Mouse (Mus musculus) midbrain, embryonic 14.5 days (tissue): ENCODE results near the gene Tfap4. TPM values are rescaled to one million over a fixed set of nuclear protein-coding genes. Genes with fewer than 3 reads are reported as not detected.
"Not testable (repeated sequence)": the region's sequence is repeated elsewhere in the genome, so short reads cannot be mapped to it uniquely, and the experiment has no call there.

Experiments
- ATAC-seq: fragments of 200-750 bp; cut with Nextera tagmentation; 2 replicates; pipeline ENCODE4 v1.8.0; 2017; ENCODE audit warnings: moderate number of reproducible peaks, moderate library complexity; ENCODE audit not compliant: low FRiP score, low TSS enrichment
- DNase-seq: peaks from one replicate; pipeline ENCODE4 v3.0.0-alpha.2; 2015
- H3K27ac ChIP-seq: fragments of 300-500 bp; sonication (generic); replicated peaks from 2 replicates; pipeline ENCODE4 v1.5.1; 2014; ENCODE audit warnings: mild to moderate bottlenecking, low read depth, low read length, moderate library complexity
- H3K27me3 ChIP-seq: fragments of 300-500 bp; sonication (generic); 2 replicates; pipeline ENCODE4 v1.6.1; 2014; ENCODE audit warnings: low read length, control low read depth, mixed read lengths; ENCODE audit not compliant: control insufficient read depth, insufficient read depth
- H3K36me3 ChIP-seq: fragments of 300-500 bp; sonication (generic); 2 replicates; pipeline ENCODE4 v1.6.1; 2014; ENCODE audit warnings: low read length, control low read depth; ENCODE audit not compliant: control insufficient read depth, insufficient read depth
- H3K4me1 ChIP-seq: fragments of 300-500 bp; sonication (generic); 2 replicates; pipeline ENCODE4 v1.6.1; 2014; ENCODE audit warnings: mild to moderate bottlenecking, antibody characterized with exemption, low read length, control low read depth; ENCODE audit not compliant: control insufficient read depth, insufficient read depth
- H3K4me2 ChIP-seq: fragments of 300-500 bp; sonication (generic); 2 replicates; pipeline ENCODE4 v1.6.1; 2014; ENCODE audit warnings: mild to moderate bottlenecking, low read length, moderate library complexity
- H3K4me3 ChIP-seq: fragments of 300-500 bp; sonication (generic); replicated peaks from 2 replicates; pipeline ENCODE4 v1.5.1; 2014; ENCODE audit warnings: low read depth, low read length
- H3K9ac ChIP-seq: fragments of 300-500 bp; sonication (generic); replicated peaks from 2 replicates; pipeline ENCODE4 v1.6.1; 2014; ENCODE audit warnings: mild to moderate bottlenecking, low read length, moderate library complexity
- H3K9me3 ChIP-seq: fragments of 300-500 bp; sonication (generic); 2 replicates; pipeline ENCODE4 v1.6.1; 2016; ENCODE audit warnings: low read length, control low read depth, mixed read lengths; ENCODE audit not compliant: control insufficient read depth
- WGBS: fragments of 180-500 bp; shearing (Covaris S2); extraction: QIAGEN DNeasy Blood & Tissue Kit; methylation state at CpG from one replicate; pipeline ENCODE4 v1.1.7; 2014; 5-methylcytosine and 5-hydroxymethylcytosine counted together
- polyA plus RNA-seq: library from polyadenylated mRNA; unstranded; fragments of >200 nt; fragmentation: Nextera tagmentation; extraction: Ambion mirVana; gene quantifications from 2 replicates; pipeline ENCODE4 v1.2.1, GENCODE M21; 2014

The Tfap4 gene
- polyA plus RNA-seq, 1 experiment from 2014 or later: 8.9 TPM

- Histone ChIP-seq H3K36me3 (peaks cover 3% of the 10 kb centered on the region; the same call in 1 of the 2 replicates), H3K4me2 (peak overlapping the region; percentile 72), H3K4me1 (peaks cover 5% of the 10 kb centered on the region; the same call in 1 of the 2 replicates), H3K9me3 (no peaks in the 10 kb centered on the region), H3K4me3 (peak overlapping the region; percentile 44), H3K9ac (peak overlapping the region; percentile 50), H3K27ac (peak overlapping the region; percentile 72), H3K27me3 (no peaks in the 10 kb centered on the region)
- 9% methylated on average over 14 of the region's 14 CpGs for WGBS
- no peak for DNase-seq
- peak; percentile 13; the same call in 1 of the 2 replicates for ATAC-seq
Measured at GRCm38 (mm10) chr16:4585642-4586530, 26.2 kb upstream of the Tfap4 start.

GRCm38 (mm10) chr16:4584438-4584837 is 24.8 kb upstream of the Tfap4 start:
- Histone ChIP-seq H3K27ac (no peak overlapping the region), H3K4me3 (no peak overlapping the region), H3K9me3 (no peaks in the 10 kb centered on the region), H3K27me3 (no peaks in the 10 kb centered on the region), H3K4me1 (peaks cover 5% of the 10 kb centered on the region; the same call in 1 of the 2 replicates), H3K4me2 (no peak overlapping the region), H3K9ac (no peak overlapping the region), H3K36me3 (no peaks in the 10 kb centered on the region)
- ATAC-seq (no peak), DNase-seq (no peak)
- 78% methylated on average over 5 of the region's 5 CpGs for WGBS

GRCm38 (mm10) chr16:4583807-4584206 is 24.2 kb upstream of the Tfap4 start:
- ATAC-seq (no peak), DNase-seq (no peak)
- Histone ChIP-seq H3K27me3 (no peaks in the 10 kb centered on the region), H3K36me3 (no peaks in the 10 kb centered on the region), H3K27ac (no peak overlapping the region), H3K4me1 (peaks cover 5% of the 10 kb centered on the region; the same call in 1 of the 2 replicates), H3K4me2 (no peak overlapping the region), H3K4me3 (no peak overlapping the region), H3K9ac (no peak overlapping the region), H3K9me3 (no peaks in the 10 kb centered on the region)
- WGBS: 81% methylated on average over 3 of the region's 3 CpGs

GRCm38 (mm10) chr16:4581179-4581578 is 21.5 kb upstream of the Tfap4 start:
- not testable (repeated sequence) for H3K27me3 ChIP-seq, ATAC-seq, DNase-seq, H3K4me1 ChIP-seq, H3K4me2 ChIP-seq, H3K4me3 ChIP-seq, H3K36me3 ChIP-seq, H3K9me3 ChIP-seq, H3K9ac ChIP-seq, H3K27ac ChIP-seq
- 91% methylated on average over 4 of the region's 4 CpGs for WGBS

- Histone ChIP-seq H3K27me3 (no peaks in the 10 kb centered on the region), H3K4me3 (no peak overlapping the region), H3K27ac (no peak overlapping the region), H3K4me2 (no peak overlapping the region), H3K9me3 (no peaks in the 10 kb centered on the region), H3K9ac (no peak overlapping the region), H3K4me1 (no peaks in the 10 kb centered on the region), H3K36me3 (no peaks in the 10 kb centered on the region)
- ATAC-seq: no peak
- no peak for DNase-seq
- WGBS: 82% methylated on average over 7 of the region's 7 CpGs
Measured at GRCm38 (mm10) chr16:4578630-4579029, 19.0 kb upstream of the Tfap4 start.

GRCm38 (mm10) chr16:4576873-4577272 is 17.2 kb upstream of the Tfap4 start:
- H3K9me3 ChIP-seq: no peaks in the 10 kb centered on the region
- ATAC-seq: no peak
- WGBS: 61% methylated on average over 2 of the region's 2 CpGs

GRCm38 (mm10) chr16:4576038-4576437 is 16.4 kb upstream of the Tfap4 start:
- DNase-seq: no peak
- WGBS: 51% methylated on average over 2 of the region's 2 CpGs
- H3K4me3 ChIP-seq: no peak overlapping the region
- H3K9ac ChIP-seq: no peak overlapping the region
- no peaks in the 10 kb centered on the region for H3K36me3 ChIP-seq
- H3K27ac ChIP-seq: no peak overlapping the region
- no peaks in the 10 kb centered on the region for H3K27me3 ChIP-seq
- no peak for ATAC-seq
- no peaks in the 10 kb centered on the region for H3K4me1 ChIP-seq
- H3K9me3 ChIP-seq: no peaks in the 10 kb centered on the region
- no peak overlapping the region for H3K4me2 ChIP-seq

More at GRCm38 (mm10) chr16:4576873-4577272, 17.2 kb upstream of the Tfap4 start:
- Histone ChIP-seq H3K4me2 (no peak overlapping the region), H3K36me3 (no peaks in the 10 kb centered on the region), H3K27ac (no peak overlapping the region), H3K27me3 (no peaks in the 10 kb centered on the region), H3K9ac (no peak overlapping the region), H3K4me3 (no peak overlapping the region), H3K4me1 (no peaks in the 10 kb centered on the region)
- DNase-seq: no peak

GRCm38 (mm10) chr16:4570737-4571136 is 11.1 kb upstream of the Tfap4 start:
- Histone ChIP-seq H3K27me3 (no peaks in the 10 kb centered on the region), H3K36me3 (no peaks in the 10 kb centered on the region), H3K27ac (no peak overlapping the region), H3K4me1 (no peaks in the 10 kb centered on the region), H3K9ac (no peak overlapping the region), H3K9me3 (no peaks in the 10 kb centered on the region), H3K4me3 (no peak overlapping the region), H3K4me2 (no peak overlapping the region)
- no peak for ATAC-seq
- DNase-seq: no peak
- WGBS: 63% methylated on average over 4 of the region's 4 CpGs

- ATAC-seq (no peak), DNase-seq (peak; percentile 93)
- no peak overlapping the region for H3K27ac ChIP-seq
- WGBS: 19% methylated on average over 4 of the region's 4 CpGs
- no peak overlapping the region for H3K4me2 ChIP-seq
- no peaks in the 10 kb centered on the region for H3K4me1 ChIP-seq
- no peaks in the 10 kb centered on the region for H3K9me3 ChIP-seq
- H3K9ac ChIP-seq: no peak overlapping the region
- H3K36me3 ChIP-seq: no peaks in the 10 kb centered on the region
- no peak overlapping the region for H3K4me3 ChIP-seq
- H3K27me3 ChIP-seq: no peaks in the 10 kb centered on the region
Measured at GRCm38 (mm10) chr16:4567912-4568311, 8.3 kb upstream of the Tfap4 start.
